13 mouse cellular contexts compared by ENCODE assay signal in the genomic region with DNA sequence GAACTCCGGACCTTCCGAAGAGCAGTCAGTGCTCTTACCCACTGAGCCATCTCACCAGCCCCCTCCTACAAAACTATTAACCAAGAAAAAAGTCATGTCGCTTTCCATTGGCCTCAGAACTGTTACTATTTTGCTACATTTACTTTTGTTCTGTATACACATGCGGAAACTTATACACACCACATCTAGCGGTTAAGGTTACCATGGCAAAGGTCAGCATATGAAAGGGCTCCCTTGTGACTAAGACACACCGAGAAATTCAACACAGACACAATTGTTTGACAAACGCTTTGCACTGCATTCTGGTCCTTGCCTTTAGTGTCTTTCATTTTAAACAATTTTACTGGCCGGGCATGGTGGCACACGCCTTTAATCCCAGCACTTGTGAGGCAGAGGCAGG. TPM values are rescaled to one million over a fixed set of nuclear protein-coding genes. Genes with fewer than 3 reads are reported as not detected.
DNase-seq lines count a peak whose midpoint lies in the region; ATAC-seq and TF ChIP-seq lines count a peak whose summit lies in the region.
"Had no signal": no experiment of that assay in that cellular context is flagged by ENCODE, and none has a peak within 500 bp of the region (broad histone marks: within the 10 kb centered on the region; RNA-seq: fewer than 3 reads in every experiment).

No protein-coding gene starts in this region.

- H3K4me3 ChIP-seq in hindbrain, embryonic 10.5 days, result peak overlapping the region; percentile 78; the same call in 1 of the 2 replicates
- H3K4me3 ChIP-seq in hindbrain, embryonic 12.5 days, result no peak overlapping the region
- H3K4me3 ChIP-seq in midbrain, embryonic 12.5 days, result no peak overlapping the region
- H3K4me3 ChIP-seq in midbrain, embryonic 16.5 days (ENCODE audit: low read depth, low read length), result no peak overlapping the region
- H3K4me3 ChIP-seq in embryonic fibroblast, embryonic 13.5 days (ENCODE audit: insufficient read depth, low read length), result peak overlapping the region; percentile 16; the same call in 1 of the 2 replicates
- peak overlapping the region; percentile 67; the same call in 1 of the 2 replicates for H3K4me3 ChIP-seq in neural tube, embryonic 15.5 days (replicated peaks)

- H3K4me1 ChIP-seq in hindbrain, embryonic 10.5 days (replicated peaks), result peaks cover 41% of the 10 kb centered on the region
- H3K4me1 ChIP-seq in hindbrain, embryonic 12.5 days, result peaks cover 24% of the 10 kb centered on the region
- peaks cover 28% of the 10 kb centered on the region for H3K4me1 ChIP-seq in midbrain, embryonic 12.5 days
- peaks cover 23% of the 10 kb centered on the region for H3K4me1 ChIP-seq in midbrain, embryonic 16.5 days (ENCODE audit: control insufficient read depth, insufficient read depth, low read length)
- H3K4me1 ChIP-seq in embryonic fibroblast, embryonic 13.5 days (ENCODE audit: control insufficient read depth, insufficient read depth, low read length), result no peaks in the 10 kb centered on the region
- H3K4me1 ChIP-seq in neural tube, embryonic 15.5 days, result peaks cover 40% of the 10 kb centered on the region

- H3K9ac ChIP-seq in hindbrain, embryonic 12.5 days, result no peak overlapping the region; the same call in 1 of the 2 replicates
- no peak overlapping the region for H3K9ac ChIP-seq in midbrain, embryonic 12.5 days (replicated peaks)
- H3K9ac ChIP-seq in midbrain, embryonic 16.5 days (ENCODE audit: low read depth, low read length), result no peak overlapping the region
- H3K9ac ChIP-seq in neural tube, embryonic 15.5 days (replicated peaks), result no peak overlapping the region

- no peak overlapping the region for H3K27ac ChIP-seq in hindbrain, embryonic 10.5 days
- H3K27ac ChIP-seq in hindbrain, embryonic 12.5 days, result no peak overlapping the region
- H3K27ac ChIP-seq in midbrain, embryonic 12.5 days (replicated peaks), result no peak overlapping the region
- no peak overlapping the region for H3K27ac ChIP-seq in midbrain, embryonic 16.5 days (ENCODE audit: low read length)
- no peak overlapping the region for H3K27ac ChIP-seq in embryonic fibroblast, embryonic 13.5 days (ENCODE audit: insufficient read depth, low read length)
- H3K27ac ChIP-seq in neural tube, embryonic 15.5 days (replicated peaks), result no peak overlapping the region
- H3K27ac ChIP-seq: liver, embryonic 14.5 days had no signal

- H3K27me3 ChIP-seq in hindbrain, embryonic 10.5 days (ENCODE audit: insufficient read depth, poor library complexity, severe bottlenecking), result no peaks in the 10 kb centered on the region
- no peaks in the 10 kb centered on the region for H3K27me3 ChIP-seq in hindbrain, embryonic 12.5 days
- H3K27me3 ChIP-seq in midbrain, embryonic 12.5 days, result no peaks in the 10 kb centered on the region
- no peaks in the 10 kb centered on the region for H3K27me3 ChIP-seq in midbrain, embryonic 16.5 days (ENCODE audit: control insufficient read depth, insufficient read depth, low read depth, low read length)
- H3K27me3 ChIP-seq in neural tube, embryonic 15.5 days (replicated peaks), result no peaks in the 10 kb centered on the region

- no peaks in the 10 kb centered on the region for H3K9me3 ChIP-seq in hindbrain, embryonic 10.5 days
- H3K9me3 ChIP-seq in hindbrain, embryonic 12.5 days (replicated peaks), result no peaks in the 10 kb centered on the region
- H3K9me3 ChIP-seq in midbrain, embryonic 12.5 days, result no peaks in the 10 kb centered on the region
- H3K9me3 ChIP-seq in midbrain, embryonic 16.5 days (replicated peaks; ENCODE audit: control insufficient read depth, low read length, poor library complexity, severe bottlenecking), result no peaks in the 10 kb centered on the region
- no peaks in the 10 kb centered on the region for H3K9me3 ChIP-seq in neural tube, embryonic 15.5 days (replicated peaks)

- no peak for TF ChIP-seq POLR2A in embryonic fibroblast, embryonic 13.5 days (IDR thresholded peaks at IDR 0.05; ENCODE audit: low read depth, low read length)

- no peak for ATAC-seq in hindbrain, embryonic 12.5 days (ENCODE audit: low FRiP score)
- no peak for ATAC-seq in midbrain, embryonic 12.5 days (ENCODE audit: low FRiP score, low read depth)
- no peak for ATAC-seq in midbrain, embryonic 16.5 days
- no peak for ATAC-seq in neural tube, embryonic 15.5 days (ENCODE audit: low FRiP score)
- ATAC-seq in megakaryocyte progenitor cell, adult 5-6 weeks (replicated peaks; ENCODE audit: poor library complexity), result no peak

- H3K36me3 ChIP-seq in hindbrain, embryonic 10.5 days, result no peaks in the 10 kb centered on the region
- H3K36me3 ChIP-seq in hindbrain, embryonic 12.5 days, result no peaks in the 10 kb centered on the region
- H3K36me3 ChIP-seq in midbrain, embryonic 12.5 days, result no peaks in the 10 kb centered on the region
- no peaks in the 10 kb centered on the region for H3K36me3 ChIP-seq in midbrain, embryonic 16.5 days (ENCODE audit: control insufficient read depth, insufficient read depth, low read length)
- H3K36me3 ChIP-seq in neural tube, embryonic 15.5 days, result no peaks in the 10 kb centered on the region

- WGBS in hindbrain, embryonic 10.5 days, result 81% methylated on average over 9 of the region's 9 CpGs
- WGBS in hindbrain, embryonic 12.5 days, result 78% methylated on average over 9 of the region's 9 CpGs
- WGBS in midbrain, embryonic 12.5 days, result 85% methylated on average over 9 of the region's 9 CpGs
- 82% methylated on average over 9 of the region's 9 CpGs for WGBS in midbrain, embryonic 16.5 days
- WGBS in neural tube, embryonic 15.5 days, result 71% methylated on average over 9 of the region's 9 CpGs

- TF ChIP-seq CTCF in embryonic fibroblast, embryonic 13.5 days (IDR thresholded peaks at IDR 0.05; ENCODE audit: borderline replicate concordance, insufficient read depth, low read length), result no peak

- no peak overlapping the region for H3K4me2 ChIP-seq in hindbrain, embryonic 12.5 days (replicated peaks)
- peak overlapping the region; percentile 85; the same call in 1 of the 2 replicates for H3K4me2 ChIP-seq in midbrain, embryonic 12.5 days (replicated peaks)
- no peak overlapping the region for H3K4me2 ChIP-seq in midbrain, embryonic 16.5 days (ENCODE audit: low read length)
- peak overlapping the region; percentile 69 for H3K4me2 ChIP-seq in neural tube, embryonic 15.5 days

- DNase-seq in hindbrain, embryonic 10.5 days (ENCODE audit: low spot score), result no peak
- DNase-seq: adrenal gland, postnatal 25 days; gastrocnemius, postnatal 36 days; kidney, adult 18-20 months; right cerebral cortex, postnatal 4 days; thymus, adult 2 months had no signal

RNA-seq across cellular contexts. Expression of a gene that starts 1.9 kb away (rescaled TPM):
- 58.8 and 60.5 TPM in 2 replicates for polyA plus RNA-seq in hindbrain, embryonic 10.5 days (2016; fragmentation: Nextera tagmentation; extraction: Ambion mirVana)
- polyA plus RNA-seq in hindbrain, embryonic 12.5 days (2016; fragmentation: Nextera tagmentation; extraction: Ambion mirVana), result 67.0 and 70.3 TPM in 2 replicates
- 59.4 and 60.6 TPM in 2 replicates for polyA plus RNA-seq in midbrain, embryonic 12.5 days (2016; fragmentation: Nextera tagmentation; extraction: Ambion mirVana)
- polyA plus RNA-seq in midbrain, embryonic 16.5 days (2015; fragmentation: Nextera tagmentation; extraction: Ambion mirVana), result 80.6 and 83.5 TPM in 2 replicates
- polyA plus RNA-seq in embryonic fibroblast, embryonic 13.5 days (2011; ENCODE audit: insufficient read length, low read depth, missing spikeins), result 46.2 and 59.6 TPM in 2 replicates
- 90.0 and 93.4 TPM in 2 replicates for polyA plus RNA-seq in neural tube, embryonic 15.5 days (2015; fragmentation: Nextera tagmentation; extraction: Ambion mirVana)
- 21.8 and 26.4 TPM in 2 replicates for total RNA-seq in megakaryocyte progenitor cell, adult 5-6 weeks (2015)
- total RNA-seq in megakaryocyte progenitor cell, adult 5-6 weeks (2017), result 29.5 and 32.9 TPM in 2 replicates

RNA-seq across cellular contexts. Expression of a gene that starts 45.1 kb away (rescaled TPM):
- 7.8 and 9.5 TPM in 2 replicates for polyA plus RNA-seq in hindbrain, embryonic 10.5 days (2016; fragmentation: Nextera tagmentation; extraction: Ambion mirVana)
- polyA plus RNA-seq in hindbrain, embryonic 12.5 days (2016; fragmentation: Nextera tagmentation; extraction: Ambion mirVana), result 9.3 and 9.9 TPM in 2 replicates
- 9.5 and 10.0 TPM in 2 replicates for polyA plus RNA-seq in midbrain, embryonic 12.5 days (2016; fragmentation: Nextera tagmentation; extraction: Ambion mirVana)
- polyA plus RNA-seq in midbrain, embryonic 16.5 days (2015; fragmentation: Nextera tagmentation; extraction: Ambion mirVana), result 12.0 and 12.4 TPM in 2 replicates
- 46.2 and 50.5 TPM in 2 replicates for polyA plus RNA-seq in embryonic fibroblast, embryonic 13.5 days (2011; ENCODE audit: insufficient read length, low read depth, missing spikeins)
- polyA plus RNA-seq in neural tube, embryonic 15.5 days (2015; fragmentation: Nextera tagmentation; extraction: Ambion mirVana), result 8.9 and 9.5 TPM in 2 replicates
- 60.8 and 65.6 TPM in 2 replicates for total RNA-seq in megakaryocyte progenitor cell, adult 5-6 weeks (2015)
- total RNA-seq in megakaryocyte progenitor cell, adult 5-6 weeks (2017), result 49.4 and 58.3 TPM in 2 replicates

Comparison
In these comparisons a context has a peak if more than half of its experiments do, and no peak if none do; other contexts are left out.
1. H3K4me3 ChIP-seq: peak in hindbrain, embryonic 10.5 days (single experiment), embryonic fibroblast, embryonic 13.5 days (single experiment) and neural tube, embryonic 15.5 days (single experiment); none in hindbrain, embryonic 12.5 days (single experiment), midbrain, embryonic 12.5 days (single experiment) and midbrain, embryonic 16.5 days (single experiment).
2. H3K4me2 ChIP-seq: peak in midbrain, embryonic 12.5 days (single experiment) and neural tube, embryonic 15.5 days (single experiment); none in hindbrain, embryonic 12.5 days (single experiment) and midbrain, embryonic 16.5 days (single experiment).